9 mouse cellular contexts compared by ENCODE assay signal in genomic region chr2:57856524-57857107, GRCm38 (mm10).
A peak's percentile ranks its signal among the peaks of the same experiment; 100 is the strongest.
DNase-seq lines count a peak whose midpoint lies in the region.
"Had no signal": no experiment of that assay in that cellular context is flagged by ENCODE, and none has a peak within 500 bp of the region (broad histone marks: within the 10 kb centered on the region; RNA-seq: fewer than 3 reads in every experiment).

No protein-coding gene starts in this region.

- WGBS in heart, embryonic 10.5 days: 52% methylated on average over 14 of the region's 14 CpGs

- H3K4me3 ChIP-seq in heart, embryonic 10.5 days: peak overlapping the region; percentile 15; the same call in 1 of the 2 replicates
- H3K4me3 ChIP-seq: intestine, embryonic 15.5 days had no signal

- peak overlapping the region; percentile 69 for H3K27ac ChIP-seq in heart, embryonic 10.5 days
- H3K27ac ChIP-seq: intestine, embryonic 15.5 days had no signal

- H3K36me3 ChIP-seq in heart, embryonic 10.5 days: no peaks in the 10 kb centered on the region
- H3K36me3 ChIP-seq: intestine, embryonic 15.5 days had no signal

- H3K27me3 ChIP-seq in heart, embryonic 10.5 days (ENCODE audit: insufficient read depth, poor library complexity, severe bottlenecking): no peaks in the 10 kb centered on the region
- H3K27me3 ChIP-seq: intestine, embryonic 15.5 days had no signal

- intact Hi-C loops in heart, postnatal 25 days (cut with DNase I): no loop called here

- no peaks in the 10 kb centered on the region for H3K9me3 ChIP-seq in heart, embryonic 10.5 days
- H3K9me3 ChIP-seq: intestine, embryonic 15.5 days had no signal

- peak; percentile 94 for DNase-seq in heart, adult 11 months
- no peak for DNase-seq in heart, postnatal 25 days (ENCODE audit: low spot score)
- DNase-seq in retina, postnatal 1 day: peak; percentile 55
- no peak for DNase-seq in retina, embryonic 14.5 days (ENCODE audit: low spot score)
- DNase-seq in heart, embryonic 10.5 days (ENCODE audit: low spot score): peak; percentile 77
- DNase-seq in right cerebral cortex, postnatal 4 days: peak; percentile 6
- DNase-seq in spleen, postnatal 10 days (ENCODE audit: low spot score in 2 of 2): no peak
- DNase-seq in cerebellum, adult 9-10 months: no peak

- peaks cover 4% of the 10 kb centered on the region; the same call in 1 of the 2 replicates for H3K4me1 ChIP-seq in heart, embryonic 10.5 days
- H3K4me1 ChIP-seq: intestine, embryonic 15.5 days had no signal

Comparison
In these comparisons a context has a peak if more than half of its experiments do, and no peak if none do; other contexts are left out.
1. DNase-seq: peak in heart, adult 11 months (single experiment), retina, postnatal 1 day (single experiment), heart, embryonic 10.5 days (single experiment) and right cerebral cortex, postnatal 4 days (single experiment); none in heart, postnatal 25 days (single experiment), retina, embryonic 14.5 days (single experiment), spleen, postnatal 10 days (0 of 2) and cerebellum, adult 9-10 months (single experiment).